Mouse (Mus musculus): ENCODE results near the gene Mgat2.
A peak's percentile ranks its signal among the peaks of the same experiment; 100 is the strongest.

Gene Mgat2

GRCm38 (mm10) chr12:69213186-69213777, 29.3 kb downstream of the Mgat2 start:
- DNase-seq (ENCODE audit: low spot score) = no peak

GRCm38 (mm10) chr12:69214393-69214792, 30.4 kb downstream of the Mgat2 start:
- no peak for DNase-seq (ENCODE audit: low spot score)

DNA sequence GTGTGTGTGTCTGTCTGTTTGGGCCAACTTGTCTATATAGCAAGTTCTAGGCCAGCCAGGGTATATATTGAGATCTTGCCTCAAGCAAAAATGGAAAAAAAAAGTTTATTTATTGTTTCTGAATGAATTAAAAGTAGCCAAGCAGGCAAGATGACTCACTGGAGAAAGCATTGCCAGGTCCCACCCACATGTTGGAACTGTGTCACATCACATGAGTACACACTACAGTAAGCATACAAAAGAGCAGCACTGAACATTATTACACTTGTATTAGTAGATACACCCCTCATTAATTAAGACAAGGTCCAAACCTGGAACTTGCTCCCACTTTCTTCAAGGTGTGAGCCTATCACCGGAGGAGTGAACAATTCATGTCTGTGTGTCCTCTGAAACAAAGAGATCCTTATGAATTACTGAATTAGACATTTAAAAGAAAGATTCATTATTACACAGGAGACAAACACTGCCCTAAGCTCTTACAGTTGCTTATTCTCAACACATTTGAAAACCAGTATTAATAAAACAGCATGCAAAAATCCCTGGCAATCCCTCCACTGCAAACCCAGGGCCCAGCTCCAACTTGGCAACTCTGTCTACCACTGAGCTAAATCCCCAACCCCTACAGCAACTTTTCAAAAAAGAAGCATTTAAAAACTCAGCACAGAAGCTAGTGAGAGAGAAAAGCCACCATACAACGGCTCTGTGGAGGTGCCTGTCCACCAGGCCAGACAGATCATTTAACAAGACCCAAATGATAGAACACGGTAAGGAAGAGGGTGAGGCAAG, 31.2 kb downstream of the Mgat2 start:
- no peak for DNase-seq (ENCODE audit: low spot score)

DNA sequence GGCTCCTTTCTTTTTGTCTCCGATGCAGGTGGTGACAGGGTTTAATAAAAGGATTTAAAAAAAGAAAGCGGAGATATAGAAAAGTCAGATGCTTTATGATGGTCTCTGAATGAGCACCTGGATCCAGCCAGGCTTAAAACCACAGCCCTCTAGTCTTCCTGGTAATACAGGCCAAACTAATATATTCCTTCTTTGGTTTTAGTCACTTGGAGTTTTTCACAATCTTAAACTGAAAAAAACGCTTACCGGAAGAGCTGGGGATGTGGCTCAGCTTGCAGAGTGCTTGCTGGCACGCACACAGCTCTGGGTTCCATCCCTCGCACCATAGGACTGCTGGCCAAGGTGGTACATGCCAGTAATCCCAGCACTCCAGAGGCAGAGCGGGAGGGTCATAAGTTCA, 32.6 kb downstream of the Mgat2 start:
- no peak for DNase-seq (ENCODE audit: low spot score)

- DNase-seq (ENCODE audit: low spot score) = no peak
Measured at GRCm38 (mm10) chr12:69220613-69221277, 36.8 kb downstream of the Mgat2 start.

GRCm38 (mm10) chr12:69227776-69228466, 44.0 kb downstream of the Mgat2 start, which contains the start of gene Pole2:
Gene Pole2 (minus strand): TSS chr12:69228195.
- peak; percentile 46 for DNase-seq (ENCODE audit: low spot score)

DNA sequence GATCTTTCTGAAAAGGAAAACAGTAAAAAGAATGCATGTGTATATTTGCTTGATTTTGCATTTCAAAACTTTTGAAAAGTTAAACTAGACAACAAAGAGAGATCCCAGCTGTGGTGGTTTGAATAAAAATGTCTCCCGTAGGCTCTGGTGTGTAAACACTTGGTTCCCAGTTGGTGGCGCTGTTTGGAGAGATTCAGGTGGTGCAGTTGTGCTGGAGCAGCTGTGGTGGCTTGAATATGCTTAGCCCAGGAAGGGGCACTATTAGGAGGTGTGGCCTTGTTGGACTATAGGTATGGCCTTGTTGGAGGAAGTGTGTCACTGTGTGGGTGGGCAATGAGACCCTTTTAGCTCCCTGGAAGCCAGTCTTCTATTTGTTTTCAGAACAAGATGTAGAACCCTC, 45.3 kb downstream of the Mgat2 start:
- DNase-seq (ENCODE audit: low spot score) = no peak

GRCm38 (mm10) chr12:69235782-69236181, 51.8 kb downstream of the Mgat2 start:
- no peak for DNase-seq (ENCODE audit: low spot score)
